Mouse (Mus musculus) megakaryocyte, embryonic 14.5 days (primary cell): ENCODE data around the gene Gse1. TPM values are rescaled to one million over a fixed set of nuclear protein-coding genes. Genes with fewer than 3 reads are reported as not detected.

Source experiments
- H3K27me3 ChIP-seq: replicated peaks from 2 replicates; pipeline ENCODE3; 2012; ENCODE audit warnings: inconsistent platforms
- H3K36me3 ChIP-seq: replicated peaks from 2 replicates; pipeline ENCODE3; 2012; ENCODE audit warnings: low read length, inconsistent platforms, mixed read lengths
- H3K4me1 ChIP-seq: 2 replicates; pipeline ENCODE4 v1.6.1; 2012; ENCODE audit warnings: inconsistent platforms
- H3K4me3 ChIP-seq: replicated peaks from 2 replicates; pipeline ENCODE3; 2012; ENCODE audit warnings: moderate library complexity, mild to moderate bottlenecking, inconsistent platforms
- H3K9me3 ChIP-seq: 2 replicates; pipeline ENCODE4 v1.6.1; 2012; ENCODE audit warnings: inconsistent platforms
- FLI1 ChIP-seq: IDR thresholded peaks from 2 replicates; pipeline ENCODE4 v1.6.1; 2012; ENCODE audit warnings: low read length, inconsistent platforms, mixed read lengths
- GATA1 ChIP-seq: IDR thresholded peaks from 3 replicates; pipeline ENCODE4 v1.6.1; 2012; ENCODE audit warnings: mixed read lengths, low read length, inconsistent platforms, borderline replicate concordance
- polyA plus RNA-seq: library from polyadenylated mRNA; stranded (reverse); fragments of >175 nt; gene quantifications from 2 replicates; pipeline ENCODE4 v1.2.3, GENCODE M21; 2012; ENCODE audit warnings: low replicate concordance; ENCODE audit not compliant: insufficient read depth

Gse1 gene
- polyA plus RNA-seq, 1 experiment, result 163 TPM

DNA sequence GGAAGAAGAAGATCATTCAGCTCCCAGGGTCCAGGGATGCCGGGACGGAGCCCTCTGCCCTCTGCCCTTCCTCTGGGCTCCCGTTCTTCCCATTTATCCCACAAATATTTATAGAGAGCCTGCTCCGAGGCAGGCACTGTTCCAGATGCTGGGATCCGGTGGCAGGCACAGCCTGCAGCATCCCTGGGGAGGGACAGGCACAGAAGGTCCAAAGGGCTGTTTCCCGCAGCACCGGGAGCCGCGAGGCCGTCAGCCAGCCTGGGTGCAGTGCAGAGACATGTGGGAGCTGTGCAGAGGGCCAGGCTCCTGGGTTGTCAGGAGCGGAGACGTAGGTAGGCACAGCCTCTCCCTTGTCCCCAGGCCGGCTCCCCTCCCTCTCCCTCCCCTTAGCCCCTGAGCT, 4.7 kb downstream of the Gse1 start:
- peaks cover 38% of the 10 kb centered on the region for H3K4me1 ChIP-seq
- peaks cover 13% of the 10 kb centered on the region for H3K9me3 ChIP-seq
- H3K4me3 ChIP-seq, result no peak overlapping the region
- H3K27me3 ChIP-seq, result peaks cover 91% of the 10 kb centered on the region
- H3K36me3 ChIP-seq, result no peaks in the 10 kb centered on the region
- TF ChIP-seq GATA1 (no peak), FLI1 (no peak)

DNA sequence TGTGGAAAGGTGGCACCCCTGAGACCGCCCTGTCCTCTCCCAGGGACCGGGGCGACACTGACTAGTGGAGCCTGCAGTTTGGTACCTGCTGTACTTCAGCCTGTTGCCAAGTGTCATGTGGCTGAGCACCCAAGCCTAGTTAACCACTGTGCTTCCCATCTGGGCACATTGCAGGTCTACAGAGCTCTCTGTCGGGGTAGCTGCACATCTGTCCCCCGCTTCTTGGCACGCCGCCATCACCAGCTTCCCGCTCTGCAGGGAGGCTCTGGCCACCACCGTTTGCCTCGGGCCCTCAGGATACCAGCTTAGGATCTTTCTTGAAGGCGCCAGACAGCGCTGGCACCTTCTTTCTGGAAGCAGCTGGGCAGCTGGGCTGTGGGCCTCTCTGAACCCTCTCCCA, 6.2 kb downstream of the Gse1 start:
- H3K4me1 ChIP-seq, result peaks cover 25% of the 10 kb centered on the region
- TF ChIP-seq GATA1 (no peak), FLI1 (no peak)
- H3K27me3 ChIP-seq, result peaks cover 91% of the 10 kb centered on the region
- H3K36me3 ChIP-seq, result no peaks in the 10 kb centered on the region
- no peak overlapping the region for H3K4me3 ChIP-seq
- H3K9me3 ChIP-seq, result peaks cover 26% of the 10 kb centered on the region

GRCm38 (mm10) chr8:120234866-120235265, 6.6 kb downstream of the Gse1 start:
- no peak overlapping the region for H3K4me3 ChIP-seq
- H3K36me3 ChIP-seq, result no peaks in the 10 kb centered on the region
- peaks cover 89% of the 10 kb centered on the region for H3K27me3 ChIP-seq
- H3K4me1 ChIP-seq, result peaks cover 21% of the 10 kb centered on the region
- no peak for TF ChIP-seq FLI1
- TF ChIP-seq GATA1, result no peak
- H3K9me3 ChIP-seq, result peaks cover 26% of the 10 kb centered on the region

GRCm38 (mm10) chr8:120243222-120243621, 15.0 kb downstream of the Gse1 start:
- no peak overlapping the region for H3K4me3 ChIP-seq
- H3K4me1 ChIP-seq, result no peaks in the 10 kb centered on the region; the same call in 1 of the 2 replicates
- peaks cover 30% of the 10 kb centered on the region for H3K9me3 ChIP-seq
- H3K27me3 ChIP-seq, result peaks cover 62% of the 10 kb centered on the region
- no peaks in the 10 kb centered on the region for H3K36me3 ChIP-seq
- TF ChIP-seq GATA1, result no peak
- TF ChIP-seq FLI1, result no peak

- H3K9me3 ChIP-seq, result peaks cover 22% of the 10 kb centered on the region
- no peaks in the 10 kb centered on the region; the same call in 1 of the 2 replicates for H3K4me1 ChIP-seq
- no peaks in the 10 kb centered on the region for H3K36me3 ChIP-seq
- TF ChIP-seq FLI1 (no peak), GATA1 (no peak)
- no peak overlapping the region for H3K4me3 ChIP-seq
- H3K27me3 ChIP-seq, result peaks cover 58% of the 10 kb centered on the region
These were observed 15.7 kb downstream of the Gse1 start for GRCm38 (mm10) chr8:120243916-120244451.

DNA sequence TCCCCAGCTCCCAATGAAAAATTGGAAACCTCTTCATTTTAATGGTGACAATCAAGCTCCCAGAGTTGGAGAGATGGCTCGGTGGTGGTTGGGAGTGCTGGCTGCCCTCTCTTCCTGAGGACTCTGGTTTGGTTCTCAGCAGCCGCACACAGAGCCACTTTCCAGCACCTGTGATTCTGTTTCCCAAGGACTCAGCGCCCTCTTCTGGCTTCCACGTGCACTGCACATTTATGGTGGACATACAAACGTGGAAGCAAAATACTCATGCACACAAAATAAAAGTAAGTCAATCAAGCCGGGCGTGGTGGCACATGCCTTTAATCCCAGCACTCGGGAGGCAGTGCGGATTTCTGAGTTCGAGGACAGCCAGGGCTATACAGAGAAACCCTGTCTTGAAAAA, 16.3 kb downstream of the Gse1 start:
- Histone ChIP-seq H3K36me3 (no peaks in the 10 kb centered on the region), H3K27me3 (peaks cover 55% of the 10 kb centered on the region), H3K4me1 (no peaks in the 10 kb centered on the region; the same call in 1 of the 2 replicates), H3K4me3 (no peak overlapping the region), H3K9me3 (peaks cover 20% of the 10 kb centered on the region)
- TF ChIP-seq GATA1 (no peak), FLI1 (no peak)

DNA sequence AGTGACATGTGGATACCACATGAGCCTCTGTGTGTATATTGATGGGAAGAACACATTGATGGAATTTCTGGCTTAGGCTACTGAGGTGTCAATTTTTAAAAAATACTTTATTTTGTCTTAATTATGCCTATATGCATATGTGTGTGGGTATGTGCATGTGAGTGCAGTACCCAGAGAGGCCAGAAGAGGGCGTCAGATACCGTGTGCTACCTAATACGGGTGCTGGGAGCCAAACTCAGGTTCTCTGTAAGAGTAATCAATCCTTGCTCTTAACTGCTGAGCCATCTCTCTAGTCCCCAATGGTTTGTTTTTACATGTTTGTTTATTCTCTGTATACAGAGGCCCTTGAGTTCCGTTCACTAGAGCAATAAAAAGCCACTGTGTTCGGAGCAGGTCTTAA, 19.4 kb downstream of the Gse1 start:
- Histone ChIP-seq H3K27me3 (peaks cover 56% of the 10 kb centered on the region), H3K36me3 (no peaks in the 10 kb centered on the region), H3K4me3 (no peak overlapping the region), H3K9me3 (peaks cover 20% of the 10 kb centered on the region), H3K4me1 (no peaks in the 10 kb centered on the region)
- no peak for TF ChIP-seq GATA1
- TF ChIP-seq FLI1, result no peak

DNA sequence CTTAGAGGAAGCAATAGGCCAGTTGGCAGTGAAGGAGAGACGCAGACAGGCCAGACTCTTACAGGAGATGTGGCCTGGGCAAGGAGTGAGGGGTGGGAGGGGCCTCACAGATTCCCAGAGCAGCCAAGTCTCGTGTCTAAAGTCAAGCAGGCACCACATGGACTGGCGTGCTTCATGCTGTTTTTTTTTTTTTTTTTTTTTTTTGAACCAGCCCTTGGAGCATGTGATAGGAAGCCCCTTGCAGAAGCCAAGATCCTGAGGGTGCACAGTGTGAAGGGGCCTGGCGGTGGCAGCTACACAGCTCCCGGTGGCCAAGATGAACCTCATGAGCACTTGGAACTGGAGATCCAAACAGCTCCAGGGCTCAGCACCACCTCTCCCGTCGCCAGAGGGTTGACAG, 19.8 kb downstream of the Gse1 start:
- Histone ChIP-seq H3K27me3 (peaks cover 58% of the 10 kb centered on the region), H3K4me3 (no peak overlapping the region), H3K9me3 (peaks cover 20% of the 10 kb centered on the region), H3K36me3 (no peaks in the 10 kb centered on the region), H3K4me1 (no peaks in the 10 kb centered on the region)
- no peak for TF ChIP-seq FLI1
- no peak for TF ChIP-seq GATA1

GRCm38 (mm10) chr8:120248451-120248850, 20.2 kb downstream of the Gse1 start:
- Histone ChIP-seq H3K36me3 (no peaks in the 10 kb centered on the region), H3K4me1 (no peaks in the 10 kb centered on the region), H3K9me3 (peaks cover 20% of the 10 kb centered on the region), H3K27me3 (peaks cover 56% of the 10 kb centered on the region), H3K4me3 (no peak overlapping the region)
- TF ChIP-seq FLI1 (no peak), GATA1 (no peak)

DNA sequence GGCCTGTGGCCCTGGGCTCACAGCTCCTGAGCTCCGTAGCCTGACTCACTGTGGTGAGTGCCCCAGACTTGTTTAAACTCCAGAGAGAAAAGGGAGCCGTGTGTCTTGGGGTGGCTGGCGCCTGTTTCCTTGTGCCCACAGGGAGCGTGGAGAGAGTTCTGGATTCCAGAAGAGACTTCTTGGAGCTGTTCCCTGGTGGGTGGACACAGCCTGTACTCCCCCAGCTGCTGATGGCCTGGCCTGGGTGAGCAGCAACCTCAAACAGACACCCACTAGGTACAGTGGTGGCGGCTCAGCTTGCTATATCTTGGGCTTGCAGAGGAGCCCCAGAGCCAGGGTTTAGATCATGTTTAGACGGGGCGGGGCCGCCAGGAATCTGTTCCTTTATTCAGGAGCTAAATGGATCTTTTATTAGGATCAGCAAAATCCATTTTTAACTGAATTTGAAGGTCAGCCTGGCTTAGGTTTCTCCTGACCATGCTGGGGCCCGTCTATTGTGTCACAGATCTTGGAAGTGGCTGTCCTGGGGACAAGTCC, 21.6 kb downstream of the Gse1 start:
- Histone ChIP-seq H3K36me3 (no peaks in the 10 kb centered on the region), H3K9me3 (peaks cover 10% of the 10 kb centered on the region)
- TF ChIP-seq FLI1, result no peak
- no peak for TF ChIP-seq GATA1

More for the DNA sequence above, 21.6 kb downstream of the Gse1 start:
- no peak overlapping the region for H3K4me3 ChIP-seq
- peaks cover 60% of the 10 kb centered on the region for H3K27me3 ChIP-seq
- no peaks in the 10 kb centered on the region for H3K4me1 ChIP-seq
